Mouse (Mus musculus): Measurements from ENCODE around the gene Dlg1.

GRCm38 (mm10) chr16:31658539-31659334 is 4.5 kb upstream of the Dlg1 start:
- TF ChIP-seq CTCF (IDR thresholded peaks at IDR 0.05; ENCODE audit: extremely low read depth, insufficient read depth, low read length) = no peak
- no peak for TF ChIP-seq POLR2A (IDR thresholded peaks at IDR 0.05; ENCODE audit: extremely low read depth, insufficient read depth, low read length)
